Mouse (Mus musculus) E14TG2a.4 (cell line): Measurements from ENCODE around the gene Uroc1.

ENCODE experiments used
- H3K27me3 ChIP-seq: 2 replicates; pipeline ENCODE4 v1.6.1; 2014; ENCODE audit warnings: low read length, control low read depth; ENCODE audit not compliant: insufficient read depth
- H3K36me3 ChIP-seq: 2 replicates; pipeline ENCODE4 v1.6.1; 2014; ENCODE audit warnings: low read length, control low read depth; ENCODE audit not compliant: insufficient read depth
- H3K4me1 ChIP-seq: replicated peaks from 2 replicates; pipeline ENCODE4 v1.6.1; 2014; ENCODE audit warnings: low read depth, low read length, control low read depth
- H3K4me3 ChIP-seq: replicated peaks from 2 replicates; pipeline ENCODE4 v1.5.1; 2014; ENCODE audit warnings: mild to moderate bottlenecking, low read length
- H3K9me3 ChIP-seq: 2 replicates; pipeline ENCODE4 v1.6.1; 2014; ENCODE audit warnings: low read length, control low read depth
- CTCF ChIP-seq: conservative IDR thresholded peaks from 2 replicates; pipeline ENCODE4 v1.5.1; 2014; ENCODE audit warnings: low read length
- NANOG ChIP-seq: IDR thresholded peaks from 2 replicates; pipeline ENCODE4 v1.6.1; 2014; ENCODE audit warnings: borderline replicate concordance, low read length, mixed read lengths
- POU5F1 ChIP-seq: IDR thresholded peaks from 2 replicates; pipeline ENCODE4 v1.6.1; 2014; ENCODE audit warnings: low read length, borderline replicate concordance

The Uroc1 gene

DNA sequence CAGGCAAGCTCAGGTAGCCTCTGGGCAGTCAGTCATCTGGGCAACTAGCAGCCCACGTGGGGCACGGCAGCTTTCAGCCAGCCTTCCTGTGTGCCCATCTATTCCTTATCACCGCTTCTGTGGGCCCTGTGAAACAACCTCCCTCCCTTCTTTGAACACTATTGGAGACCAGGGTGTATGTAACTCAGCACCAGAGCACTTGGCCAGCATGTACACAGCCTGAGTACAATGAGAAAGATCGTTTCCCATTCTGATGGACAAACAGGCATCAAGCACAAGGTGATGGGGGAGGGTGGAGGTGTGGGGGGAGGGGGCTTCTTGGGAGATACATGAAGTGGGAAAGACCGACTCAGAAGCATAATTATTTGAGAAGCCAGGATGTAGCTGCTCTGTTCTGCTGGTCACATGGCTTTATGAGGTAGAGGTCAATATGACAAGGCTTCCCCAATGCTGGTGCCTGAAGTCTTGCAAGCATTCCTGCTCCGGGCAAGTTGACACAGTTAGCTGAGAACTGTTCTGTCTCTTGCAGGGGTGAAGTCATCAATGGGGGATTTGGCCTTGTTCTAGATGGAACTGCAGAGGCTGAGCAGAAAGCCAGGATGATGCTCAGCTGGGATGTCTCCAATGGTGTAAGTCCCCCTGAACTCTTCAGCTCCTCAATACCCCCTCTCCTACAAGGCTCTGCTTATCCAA is 28.0 kb downstream of the Uroc1 start:
- Histone ChIP-seq H3K9me3 (no peaks in the 10 kb centered on the region), H3K4me1 (peaks cover 20% of the 10 kb centered on the region), H3K27me3 (peaks cover 22% of the 10 kb centered on the region), H3K4me3 (no peak overlapping the region), H3K36me3 (no peaks in the 10 kb centered on the region)
- TF ChIP-seq NANOG (peak; percentile 79), CTCF (no peak)

DNA sequence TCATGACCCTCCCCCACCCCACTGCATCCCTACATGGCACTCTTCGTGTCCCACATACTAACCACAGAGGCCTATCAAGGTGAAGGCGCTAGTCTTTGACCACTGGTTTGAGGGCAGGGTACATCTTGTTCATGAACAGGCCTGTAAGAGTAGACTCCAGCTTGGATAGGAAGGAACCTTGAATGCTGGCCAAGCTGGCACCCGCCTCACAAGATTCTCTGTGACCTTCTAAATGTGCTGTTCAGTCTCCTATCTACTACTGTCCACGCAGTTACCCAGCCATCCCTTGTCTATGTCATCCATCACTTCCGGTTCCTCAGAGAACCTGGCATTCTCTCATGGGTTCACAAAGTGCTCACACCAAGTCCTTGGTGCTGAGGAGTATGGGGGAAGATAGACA is 30.2 kb downstream of the Uroc1 start:
- Histone ChIP-seq H3K9me3 (no peaks in the 10 kb centered on the region), H3K4me1 (peaks cover 26% of the 10 kb centered on the region), H3K4me3 (no peak overlapping the region), H3K36me3 (no peaks in the 10 kb centered on the region), H3K27me3 (peaks cover 15% of the 10 kb centered on the region)
- TF ChIP-seq CTCF = no peak
- TF ChIP-seq POU5F1 = no peak
- TF ChIP-seq NANOG = no peak

DNA sequence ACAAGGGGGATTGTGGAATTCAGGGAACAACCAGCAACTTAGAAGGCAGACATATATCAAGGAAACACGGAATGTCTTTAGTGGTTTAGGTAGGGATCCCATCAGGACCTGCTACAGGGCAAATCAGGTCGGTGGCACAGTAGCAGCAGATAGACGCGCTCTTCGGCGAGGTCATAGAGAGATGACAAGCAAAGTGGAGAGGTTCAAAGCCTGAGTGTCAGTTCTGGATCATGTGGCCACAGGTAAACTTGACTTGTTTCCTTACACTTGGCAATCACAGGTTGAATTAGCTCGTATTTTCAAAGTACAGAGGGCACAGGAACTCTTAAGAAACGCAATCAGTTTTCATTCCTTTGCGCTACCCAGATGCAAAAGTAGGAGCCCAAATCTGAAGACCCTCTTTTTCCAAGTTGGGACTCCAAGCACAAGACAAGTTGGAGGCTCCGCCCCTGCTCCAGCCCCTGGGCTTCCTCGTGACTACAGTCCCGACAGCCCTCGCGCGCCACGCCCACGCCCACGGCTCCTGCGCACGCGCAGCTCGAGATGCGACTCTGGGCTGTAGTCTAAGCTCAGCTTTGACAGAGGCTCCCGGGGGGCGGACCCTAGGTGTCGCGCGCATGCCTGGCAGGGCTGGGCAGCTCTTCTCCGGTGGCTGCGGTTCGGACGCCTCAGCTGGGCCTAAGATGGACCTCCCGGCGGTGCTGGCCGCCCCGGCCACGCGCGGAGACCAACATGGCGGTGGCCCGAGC is 36.1 kb downstream of the Uroc1 start, which contains the start of gene Zxdc:
Gene Zxdc, plus strand, starts transcription at position 517 of the 749 bp plus-strand sequence.
- Histone ChIP-seq H3K4me1 (peaks cover 29% of the 10 kb centered on the region), H3K4me3 (peak within 1 kb of the TSS; percentile 90), H3K36me3 (peaks cover 29% of the 10 kb centered on the region), H3K9me3 (no peaks in the 10 kb centered on the region), H3K27me3 (peaks cover 9% of the 10 kb centered on the region)
- TF ChIP-seq POU5F1 = no peak
- TF ChIP-seq CTCF = no peak
- TF ChIP-seq NANOG = no peak

DNA sequence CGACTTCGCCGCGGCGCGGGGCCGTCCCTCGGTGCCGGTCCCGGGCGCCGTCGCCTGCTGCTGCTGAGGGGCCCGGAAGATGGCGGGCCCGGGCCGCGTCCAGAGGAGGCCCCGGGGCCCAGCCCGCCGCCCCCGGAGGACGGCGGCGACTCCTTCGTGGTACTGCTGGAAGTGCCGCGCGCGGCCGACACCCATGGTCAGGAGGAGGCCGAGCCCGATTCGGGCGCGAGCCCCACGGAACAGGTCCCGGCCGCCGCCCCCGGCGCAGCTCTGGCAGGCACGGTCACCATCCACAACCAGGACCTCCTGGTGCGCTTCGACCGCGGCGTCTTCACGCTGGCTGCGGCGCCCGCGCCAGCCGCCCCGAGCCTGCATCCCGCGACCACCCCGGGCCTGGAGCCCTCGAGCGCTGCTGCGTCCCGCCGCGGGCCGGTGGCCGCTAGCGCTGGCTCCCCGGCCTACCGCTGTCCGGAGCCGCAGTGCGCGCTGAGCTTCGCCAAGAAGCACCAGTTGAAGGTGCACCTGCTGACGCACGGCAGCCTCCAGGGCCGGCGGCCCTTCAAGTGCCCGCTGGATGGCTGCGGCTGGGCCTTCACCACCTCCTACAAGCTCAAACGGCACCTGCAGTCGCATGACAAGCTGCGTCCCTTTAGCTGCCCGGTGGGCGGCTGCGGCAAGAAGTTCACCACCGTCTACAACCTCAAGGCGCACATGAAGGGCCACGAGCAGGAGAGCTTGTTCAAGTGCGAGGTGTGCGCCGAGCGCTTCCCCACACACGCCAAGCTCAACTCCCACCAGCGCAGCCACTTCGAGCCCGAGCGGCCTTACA is 36.9 kb downstream of the Uroc1 start:
- H3K4me3 ChIP-seq = peak overlapping the region; percentile 90
- peaks cover 37% of the 10 kb centered on the region for H3K36me3 ChIP-seq
- peaks cover 9% of the 10 kb centered on the region for H3K27me3 ChIP-seq
- TF ChIP-seq POU5F1 (no peak), NANOG (no peak), CTCF (no peak)
- H3K9me3 ChIP-seq = no peaks in the 10 kb centered on the region
- H3K4me1 ChIP-seq = peaks cover 29% of the 10 kb centered on the region

DNA sequence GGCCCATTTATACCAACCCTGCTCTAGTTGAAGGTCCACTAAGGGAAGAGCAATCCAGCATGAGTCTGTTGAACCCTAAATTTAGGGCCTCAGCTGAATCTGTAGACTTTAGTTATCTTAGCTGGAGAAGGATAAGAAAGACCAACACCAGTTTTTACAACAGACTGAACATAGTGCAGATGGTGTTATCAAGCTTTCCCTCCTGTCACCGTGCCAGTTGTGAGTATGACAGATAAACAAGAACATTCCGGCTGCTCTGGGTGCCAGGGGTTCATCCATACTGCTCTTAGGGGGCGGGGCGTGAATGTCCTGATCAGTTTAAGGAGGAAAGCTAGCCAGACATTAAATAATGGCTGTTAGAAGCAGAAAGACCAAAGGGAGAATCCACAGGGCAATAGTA is 41.6 kb downstream of the Uroc1 start:
- TF ChIP-seq POU5F1 = no peak
- peaks cover 15% of the 10 kb centered on the region for H3K4me1 ChIP-seq

DNA sequence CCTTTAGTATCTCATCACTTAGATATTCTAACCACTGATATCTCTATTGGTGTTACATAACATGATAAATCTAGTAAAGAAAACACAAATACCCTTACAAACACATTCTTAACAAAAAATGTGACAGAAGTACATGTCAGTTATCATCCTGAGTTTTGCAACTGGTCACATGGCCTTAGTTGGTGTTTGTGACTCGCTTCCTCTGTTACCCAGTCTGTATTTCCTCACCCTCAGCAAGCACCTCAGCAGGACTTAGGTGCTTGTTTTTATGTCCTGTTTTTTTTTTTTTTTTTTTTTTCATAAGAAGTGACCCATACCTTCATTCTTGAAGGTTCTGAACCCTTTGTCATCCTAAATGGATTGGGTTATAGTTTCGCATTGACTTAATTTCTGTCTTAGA is 44.6 kb downstream of the Uroc1 start:
- H3K4me3 ChIP-seq = no peak overlapping the region
- TF ChIP-seq POU5F1 = no peak
- no peak for TF ChIP-seq CTCF
- TF ChIP-seq NANOG = no peak
- peaks cover 99% of the 10 kb centered on the region for H3K36me3 ChIP-seq
- H3K27me3 ChIP-seq = no peaks in the 10 kb centered on the region
- H3K9me3 ChIP-seq = no peaks in the 10 kb centered on the region
- no peaks in the 10 kb centered on the region for H3K4me1 ChIP-seq

More for the DNA sequence above, 41.6 kb downstream of the Uroc1 start:
- H3K27me3 ChIP-seq = peaks cover 9% of the 10 kb centered on the region
- peaks cover 83% of the 10 kb centered on the region for H3K36me3 ChIP-seq
- no peaks in the 10 kb centered on the region for H3K9me3 ChIP-seq
- H3K4me3 ChIP-seq = no peak overlapping the region

DNA sequence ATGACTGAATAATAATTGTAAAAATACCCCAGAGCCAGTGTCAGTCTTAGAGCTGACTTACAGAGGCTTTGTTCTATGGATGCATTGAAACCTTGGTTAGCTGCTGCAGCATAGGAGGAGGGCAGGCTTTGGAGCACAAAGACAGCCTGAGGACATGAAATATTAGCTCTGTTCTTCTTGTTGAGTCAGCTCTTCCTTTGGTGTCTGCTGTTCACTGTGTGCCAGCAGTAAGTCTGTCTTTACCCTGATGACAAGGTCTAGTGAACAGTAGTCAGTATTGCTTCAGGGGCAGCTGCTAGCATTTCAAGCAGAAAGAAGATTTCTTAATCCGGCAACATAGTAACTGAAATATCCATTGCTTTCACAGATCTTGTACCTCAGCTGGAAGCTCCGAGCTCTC is 48.4 kb downstream of the Uroc1 start:
- Histone ChIP-seq H3K9me3 (no peaks in the 10 kb centered on the region), H3K4me1 (peaks cover 15% of the 10 kb centered on the region), H3K4me3 (no peak overlapping the region), H3K27me3 (no peaks in the 10 kb centered on the region), H3K36me3 (peaks cover 90% of the 10 kb centered on the region)
- TF ChIP-seq CTCF = no peak
- TF ChIP-seq NANOG = no peak
- no peak for TF ChIP-seq POU5F1

DNA sequence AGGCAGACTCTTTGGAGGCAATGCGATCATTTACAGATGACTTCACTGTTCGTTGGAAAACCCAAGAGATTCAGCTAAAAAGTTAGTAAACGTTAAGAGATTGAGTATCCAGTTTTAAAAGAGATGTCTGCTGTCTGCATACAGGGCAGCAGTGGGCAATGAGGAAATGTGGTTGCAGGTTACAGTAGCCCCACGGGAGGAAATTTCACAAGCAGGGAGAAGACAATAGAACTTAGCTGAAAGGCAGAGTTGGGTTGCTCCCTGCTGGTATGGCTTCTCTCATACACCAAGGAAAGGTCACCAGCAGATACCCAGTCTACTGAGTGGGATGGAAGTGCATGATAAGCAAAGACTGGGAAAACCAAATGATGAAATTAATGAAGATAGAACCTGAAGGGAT is 57.5 kb downstream of the Uroc1 start:
- no peak for TF ChIP-seq NANOG
- no peak for TF ChIP-seq POU5F1
- TF ChIP-seq CTCF = no peak
- H3K4me1 ChIP-seq = no peaks in the 10 kb centered on the region
- no peaks in the 10 kb centered on the region for H3K9me3 ChIP-seq
- no peaks in the 10 kb centered on the region for H3K27me3 ChIP-seq
- peaks cover 58% of the 10 kb centered on the region for H3K36me3 ChIP-seq
- no peak overlapping the region for H3K4me3 ChIP-seq
